Mouse (Mus musculus) stomach, postnatal 0 days (tissue): ENCODE measurements around the gene Plcd3. TPM values are rescaled to one million over a fixed set of nuclear protein-coding genes. Genes with fewer than 3 reads are reported as not detected.

ENCODE experiments used
- ATAC-seq: fragments of 200-750 bp; cut with Nextera tagmentation; 2 replicates; pipeline ENCODE4 v1.8.0; 2017; ENCODE audit not compliant: low FRiP score, low TSS enrichment
- DNase-seq: peaks from one replicate; pipeline ENCODE4 v3.0.0-alpha.2; 2016; ENCODE audit warnings: low spot score
- H3K27ac ChIP-seq: fragments of 300-500 bp; sonication (generic); replicated peaks from 2 replicates; pipeline ENCODE4 v1.5.1; 2014; ENCODE audit warnings: mild to moderate bottlenecking, control low read depth
- H3K27me3 ChIP-seq: fragments of 300-500 bp; sonication (generic); 2 replicates; pipeline ENCODE4 v1.6.1; 2014; ENCODE audit warnings: low read length; ENCODE audit not compliant: control insufficient read depth, insufficient read depth
- H3K36me3 ChIP-seq: fragments of 300-500 bp; sonication (generic); 2 replicates; pipeline ENCODE4 v1.6.1; 2014; ENCODE audit warnings: low read length, mixed read lengths; ENCODE audit not compliant: control insufficient read depth, insufficient read depth
- H3K4me1 ChIP-seq: fragments of 300-500 bp; sonication (generic); replicated peaks from 2 replicates; pipeline ENCODE4 v1.6.1; 2014; ENCODE audit warnings: antibody characterized with exemption; ENCODE audit not compliant: control insufficient read depth, insufficient read depth
- H3K4me2 ChIP-seq: fragments of 300-500 bp; sonication (generic); replicated peaks from 2 replicates; pipeline ENCODE4 v1.6.1; 2014; ENCODE audit warnings: low read depth, mild to moderate bottlenecking, control low read depth, moderate library complexity
- H3K4me3 ChIP-seq: fragments of 300-500 bp; sonication (generic); 2 replicates; pipeline ENCODE4 v1.5.1; 2014; ENCODE audit warnings: low read depth, low read length, control low read depth
- H3K9ac ChIP-seq: fragments of 300-500 bp; sonication (generic); 2 replicates; pipeline ENCODE4 v1.6.1; 2014; ENCODE audit warnings: mild to moderate bottlenecking, low read length, control low read depth, mixed read lengths
- H3K9me3 ChIP-seq: fragments of 300-500 bp; sonication (generic); 2 replicates; pipeline ENCODE4 v1.6.1; 2016; ENCODE audit warnings: low read length; ENCODE audit not compliant: control insufficient read depth
- CTCF ChIP-seq: IDR thresholded peaks from 2 replicates; pipeline ENCODE4 v1.5.1; 2016; ENCODE audit warnings: antibody characterized with exemption, low read depth, mild to moderate bottlenecking, moderate library complexity
- EP300 ChIP-seq: optimal IDR thresholded peaks from 2 replicates; pipeline ENCODE3; 2016; ENCODE audit warnings: antibody characterized with exemption
- WGBS: fragments of 180-500 bp; shearing (Covaris S2); extraction: QIAGEN DNeasy Blood & Tissue Kit; methylation state at CpG from one replicate; pipeline ENCODE4 v1.1.7; 2014; 5-methylcytosine and 5-hydroxymethylcytosine counted together
- polyA plus RNA-seq: library from polyadenylated mRNA; unstranded; fragments of >200 nt; fragmentation: Nextera tagmentation; extraction: Ambion mirVana; gene quantifications from 2 replicates; pipeline ENCODE4 v1.2.1, GENCODE M21; 2015

The Plcd3 gene
- polyA plus RNA-seq, 1 experiment from 2014 or later: 4.2 TPM

DNA sequence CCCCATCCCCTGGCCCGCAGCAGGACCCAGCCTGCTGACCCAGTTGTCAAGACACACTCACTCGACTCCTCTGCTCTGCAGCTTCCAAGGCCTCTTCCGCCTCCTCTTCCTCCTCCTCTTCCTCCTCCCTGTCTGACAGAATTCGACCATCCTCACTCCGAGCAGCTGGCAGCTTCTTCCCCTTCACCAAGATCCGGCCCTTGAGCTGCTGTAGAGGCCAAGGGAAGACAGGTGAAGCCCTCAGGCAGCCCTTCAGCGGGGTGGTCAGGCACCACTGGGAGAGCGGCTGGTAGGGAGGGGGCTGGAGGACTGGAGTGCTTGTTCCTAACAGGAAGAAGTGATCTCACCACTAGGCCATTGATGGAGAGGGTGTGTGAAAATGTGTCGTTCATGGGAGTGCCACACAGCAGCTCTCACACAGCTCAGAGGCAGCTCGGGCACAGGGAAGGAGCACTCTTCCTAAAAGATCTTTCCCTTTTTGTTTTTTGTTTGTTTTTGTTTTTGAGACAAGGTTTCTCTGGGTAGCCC is 26.6 kb downstream of the Plcd3 start:
- Histone ChIP-seq H3K4me3 (no peak overlapping the region), H3K9ac (no peak overlapping the region), H3K9me3 (no peaks in the 10 kb centered on the region), H3K4me1 (no peaks in the 10 kb centered on the region), H3K36me3 (0 out of 2 replicates have a peak, but pooled peaks cover 11% of the 10 kb centered on the region), H3K27me3 (no peaks in the 10 kb centered on the region), H3K4me2 (no peak overlapping the region), H3K27ac (0 out of 2 replicates have a peak overlapping the region, but pooled peaks have one; percentile 4)
- DNase-seq (no peak), ATAC-seq (no peak)
- TF ChIP-seq EP300 (no peak), CTCF (no peak)
- WGBS: 31% methylated on average over 10 of the region's 10 CpGs

- Histone ChIP-seq H3K4me3 (no peak overlapping the region), H3K9ac (no peak overlapping the region), H3K4me1 (no peaks in the 10 kb centered on the region), H3K27ac (no peak overlapping the region), H3K4me2 (no peak overlapping the region), H3K9me3 (no peaks in the 10 kb centered on the region), H3K36me3 (0 out of 2 replicates have a peak, but pooled peaks cover 12% of the 10 kb centered on the region), H3K27me3 (no peaks in the 10 kb centered on the region)
- TF ChIP-seq EP300 (no peak), CTCF (no peak)
- no peak for ATAC-seq
- no peak for DNase-seq
- WGBS: 76% methylated on average over 10 of the region's 10 CpGs
Observed at GRCm38 (mm10) chr11:103074121-103074650, 27.3 kb downstream of the Plcd3 start.

- no peaks in the 10 kb centered on the region for H3K4me1 ChIP-seq
- no peaks in the 10 kb centered on the region for H3K9me3 ChIP-seq
- no peak for TF ChIP-seq EP300
- no peak for TF ChIP-seq CTCF
- no peak overlapping the region for H3K4me3 ChIP-seq
- no peak overlapping the region for H3K27ac ChIP-seq
- no peak overlapping the region for H3K4me2 ChIP-seq
- no peak overlapping the region for H3K9ac ChIP-seq
- H3K36me3 ChIP-seq: peaks cover 15% of the 10 kb centered on the region; the same call in 1 of the 2 replicates
- WGBS: 81% methylated on average over 7 of the region's 7 CpGs
- H3K27me3 ChIP-seq: no peaks in the 10 kb centered on the region
- DNase-seq: no peak
- ATAC-seq: no peak
Observed at GRCm38 (mm10) chr11:103073671-103074070, 27.8 kb downstream of the Plcd3 start.

DNA sequence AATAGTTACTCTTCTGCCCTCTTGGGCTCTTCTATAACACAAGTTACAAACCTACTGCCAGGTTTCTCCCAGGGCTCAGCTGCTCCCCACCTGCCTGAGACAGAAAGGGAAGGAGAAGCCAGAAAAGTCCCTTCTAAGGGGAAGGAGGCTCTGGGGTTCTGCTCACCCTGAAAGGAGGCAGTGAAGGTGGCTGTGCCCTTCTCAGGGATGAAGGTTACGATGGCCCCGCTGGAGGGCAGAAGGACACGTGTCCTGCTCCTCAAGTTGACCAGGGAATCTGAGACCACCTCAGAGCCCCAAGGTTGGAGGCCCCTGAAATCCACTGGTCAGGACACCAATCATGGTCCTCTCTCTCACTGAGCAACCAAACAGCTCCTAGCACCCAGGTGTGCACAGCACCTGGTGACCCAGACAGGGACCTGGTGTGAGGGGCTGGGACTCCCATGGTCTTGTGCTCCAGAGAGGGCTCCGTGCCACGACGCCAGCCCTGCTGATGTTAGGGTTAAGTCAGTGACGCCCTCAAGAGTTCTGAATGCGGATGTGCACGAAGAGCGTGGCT is 31.1 kb downstream of the Plcd3 start:
- no peaks in the 10 kb centered on the region for H3K4me1 ChIP-seq
- H3K4me3 ChIP-seq: no peak overlapping the region
- peaks cover 25% of the 10 kb centered on the region for H3K36me3 ChIP-seq
- H3K9ac ChIP-seq: no peak overlapping the region
- no peak overlapping the region for H3K4me2 ChIP-seq
- WGBS: 94% methylated on average over 10 of the region's 10 CpGs
- DNase-seq: no peak
- no peak overlapping the region for H3K27ac ChIP-seq
- TF ChIP-seq EP300: no peak
- TF ChIP-seq CTCF: no peak
- no peaks in the 10 kb centered on the region for H3K27me3 ChIP-seq
- no peak for ATAC-seq
- H3K9me3 ChIP-seq: no peaks in the 10 kb centered on the region

DNA sequence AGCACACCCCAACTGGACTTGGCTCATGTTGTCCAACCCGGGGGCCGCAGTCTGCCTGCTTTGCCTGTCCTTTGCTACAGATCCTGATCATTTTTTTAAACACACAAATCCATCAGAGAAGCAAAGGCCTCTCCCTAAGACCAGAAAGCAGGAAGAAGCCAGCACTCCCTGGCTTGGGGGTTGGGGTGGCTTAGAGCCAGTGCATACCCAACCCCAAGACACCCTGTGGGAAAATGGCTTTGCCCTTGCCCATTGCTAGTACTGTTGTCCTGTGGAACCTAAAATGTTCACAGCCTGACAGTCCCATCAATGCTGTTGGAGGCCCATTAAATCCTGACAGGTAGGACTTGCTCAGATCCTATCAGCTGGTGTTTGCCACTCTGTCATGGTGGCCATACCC is 31.7 kb downstream of the Plcd3 start:
- no peaks in the 10 kb centered on the region for H3K27me3 ChIP-seq
- H3K4me1 ChIP-seq: no peaks in the 10 kb centered on the region
- DNase-seq (no peak), ATAC-seq (no peak)
- no peaks in the 10 kb centered on the region for H3K9me3 ChIP-seq
- TF ChIP-seq EP300 (no peak), CTCF (no peak)
- 97% methylated on average over 2 of the region's 2 CpGs for WGBS
- H3K9ac ChIP-seq: no peak overlapping the region
- no peak overlapping the region for H3K4me3 ChIP-seq
- H3K4me2 ChIP-seq: no peak overlapping the region
- no peak overlapping the region for H3K27ac ChIP-seq
- peaks cover 30% of the 10 kb centered on the region for H3K36me3 ChIP-seq

DNA sequence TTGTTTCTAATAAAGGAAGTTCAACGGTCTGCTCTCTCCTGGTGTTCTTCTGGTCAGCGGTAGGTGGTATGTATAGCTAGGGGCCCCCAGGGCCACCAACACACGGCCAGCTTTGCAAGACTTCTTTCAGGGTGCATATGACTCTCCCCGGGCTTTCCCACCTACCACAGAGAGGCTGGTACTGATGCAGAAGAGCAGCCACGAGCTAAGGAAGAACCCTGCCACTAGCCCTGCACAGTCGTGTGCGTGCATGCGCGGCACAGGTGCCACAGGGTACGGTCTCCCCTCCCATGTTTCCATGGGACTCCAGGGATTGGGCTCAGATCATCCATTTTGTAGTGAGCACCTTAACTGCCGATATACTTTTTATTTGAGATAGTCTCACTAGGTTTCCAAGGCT is 32.6 kb downstream of the Plcd3 start:
- H3K4me1 ChIP-seq: no peaks in the 10 kb centered on the region
- H3K27me3 ChIP-seq: no peaks in the 10 kb centered on the region
- ATAC-seq (no peak), DNase-seq (no peak)
- no peak overlapping the region for H3K4me3 ChIP-seq
- no peaks in the 10 kb centered on the region for H3K9me3 ChIP-seq
- no peak overlapping the region for H3K4me2 ChIP-seq
- H3K36me3 ChIP-seq: peaks cover 38% of the 10 kb centered on the region
- TF ChIP-seq EP300 (no peak), CTCF (no peak)
- WGBS: 95% methylated on average over 11 of the region's 11 CpGs
- H3K27ac ChIP-seq: no peak overlapping the region
- no peak overlapping the region for H3K9ac ChIP-seq
